ENCODE assay signal across 9 mouse cellular contexts in the genomic region with DNA sequence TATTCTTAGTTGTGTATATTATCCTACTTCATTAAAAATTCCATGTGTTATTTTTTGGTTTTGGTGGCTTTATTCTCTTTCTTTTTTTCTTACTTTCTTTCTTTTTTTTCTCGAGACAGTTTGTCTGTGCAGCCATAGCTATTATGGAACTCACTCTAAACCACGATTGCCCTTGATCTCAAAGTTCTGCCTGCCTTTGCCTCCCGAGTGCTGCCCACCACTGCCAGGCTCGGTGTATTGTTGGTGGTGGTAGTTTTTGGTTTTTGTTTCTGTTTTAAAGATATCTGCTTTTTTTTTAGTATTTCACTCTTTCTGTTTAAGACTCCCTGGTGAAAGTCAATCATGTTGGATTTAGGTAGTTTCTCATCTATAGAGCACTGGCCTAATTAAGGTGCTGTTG. TPM values are rescaled to one million over a fixed set of nuclear protein-coding genes. Genes with fewer than 3 reads are reported as not detected.
DNase-seq lines count a peak whose midpoint lies in the region; ATAC-seq and TF ChIP-seq lines count a peak whose summit lies in the region.
"Had no signal": no experiment of that assay in that cellular context is flagged by ENCODE, and none has a peak within 500 bp of the region (broad histone marks: within the 10 kb centered on the region; RNA-seq: fewer than 3 reads in every experiment).

No protein-coding gene starts in this region.

- peak overlapping the region; percentile 54 for H3K4me2 ChIP-seq in forebrain, embryonic 15.5 days (replicated peaks)
- peak overlapping the region; percentile 85 for H3K4me2 ChIP-seq in liver, embryonic 14.5 days (ENCODE audit: low read depth)

- DNase-seq in A20 (ENCODE audit: low read depth, low spot score): peak; percentile 16
- no peak for DNase-seq in liver, embryonic 14.5 days (ENCODE audit: low read depth in 3 of 3, low spot score in 3 of 3)
- no peak for DNase-seq in embryo, embryonic 9.5 days (ENCODE audit: extremely low spot score)
- DNase-seq in left cerebral cortex, postnatal 10 days (ENCODE audit: extremely low spot score in 1 of 2, low spot score in 2 of 2): no peak
- no peak for DNase-seq in layer of hippocampus, adult 8-10 months (ENCODE audit: low spot score in 2 of 2)
- DNase-seq: cerebellum, adult 11 months had no signal

- peaks cover 2% of the 10 kb centered on the region for H3K36me3 ChIP-seq in erythroblast, embryonic 14.5 days (ENCODE audit: control insufficient read depth)
- H3K36me3 ChIP-seq in forebrain, embryonic 15.5 days: no peaks in the 10 kb centered on the region
- no peaks in the 10 kb centered on the region for H3K36me3 ChIP-seq in liver, embryonic 14.5 days (replicated peaks; ENCODE audit: control insufficient read depth, insufficient read depth, low read depth)

- peaks cover 24% of the 10 kb centered on the region for H3K4me1 ChIP-seq in erythroblast, embryonic 14.5 days (ENCODE audit: control insufficient read depth)
- H3K4me1 ChIP-seq in forebrain, embryonic 15.5 days: peaks cover 18% of the 10 kb centered on the region
- H3K4me1 ChIP-seq in liver, embryonic 14.5 days (replicated peaks; ENCODE audit: control insufficient read depth in 2 of 2, insufficient read depth in 2 of 2, low read length in 1 of 2): peaks cover 8 to 9% of the 10 kb centered on the region in 2 experiments

- ATAC-seq in erythroblast, adult 5-6 weeks (replicated peaks; ENCODE audit: low FRiP score, poor library complexity, severe bottlenecking): no peak
- no peak for ATAC-seq in forebrain, embryonic 15.5 days (replicated peaks)
- no peak for ATAC-seq in liver, embryonic 14.5 days (ENCODE audit: insufficient read depth)

- H3K4me3 ChIP-seq in erythroblast, embryonic 14.5 days (replicated peaks): peak overlapping the region; percentile 74
- H3K4me3 ChIP-seq in forebrain, embryonic 15.5 days: peak overlapping the region; percentile 88
- peak overlapping the region in 1 of 2 experiments; percentile 96; a peak in 2 of 4 replicates for H3K4me3 ChIP-seq in liver, embryonic 14.5 days (ENCODE audit: insufficient read depth in 1 of 2, low read depth in 2 of 2, low read length in 2 of 2)

- peaks cover 12% of the 10 kb centered on the region for H3K27me3 ChIP-seq in erythroblast, embryonic 14.5 days (ENCODE audit: control insufficient read depth)
- H3K27me3 ChIP-seq in forebrain, embryonic 15.5 days: peaks cover 13% of the 10 kb centered on the region; the same call in 1 of the 2 replicates
- H3K27me3 ChIP-seq in liver, embryonic 14.5 days (ENCODE audit: control insufficient read depth, insufficient read depth, low read length): no peaks in the 10 kb centered on the region

- intact Hi-C loops in left cerebral cortex, postnatal 10 days (cut with DNase I): no loop called here

- 88% methylated on average over 4 of the region's 4 CpGs for WGBS in forebrain, embryonic 15.5 days
- whole genome bisulfite sequencing in liver, embryonic 14.5 days (ENCODE audit: insufficient replicate concordance): 43% methylated on average over 4 of the region's 4 CpGs

- no peak overlapping the region for H3K9ac ChIP-seq in forebrain, embryonic 15.5 days (replicated peaks)
- H3K9ac ChIP-seq in liver, embryonic 14.5 days (replicated peaks): no peak overlapping the region; the same call in 1 of the 2 replicates

- H3K9me3 ChIP-seq in erythroblast, embryonic 14.5 days (ENCODE audit: control insufficient read depth, low read length): no peaks in the 10 kb centered on the region
- H3K9me3 ChIP-seq in forebrain, embryonic 15.5 days: no peaks in the 10 kb centered on the region
- H3K9me3 ChIP-seq in liver, embryonic 14.5 days (ENCODE audit: control insufficient read depth, low read length): no peaks in the 10 kb centered on the region

- no peak overlapping the region for H3K27ac ChIP-seq in forebrain, embryonic 15.5 days (replicated peaks)
- no peak overlapping the region for H3K27ac ChIP-seq in liver, embryonic 14.5 days

- TF ChIP-seq CTCF in liver, embryonic 14.5 days (IDR thresholded peaks at IDR 0.05; ENCODE audit: low read depth): no peak

- no peak for TF ChIP-seq EP300 in liver, embryonic 14.5 days (IDR thresholded peaks at IDR 0.05; ENCODE audit: low read depth)

RNA-seq across cellular contexts. Expression of gene Usp8, which starts 1.2 kb away (rescaled TPM):
- 0.73 and 0.85 TPM in 2 replicates for polyA plus RNA-seq in erythroblast, embryonic 14.5 days (2012)
- 12.7 and 18.2 TPM in 2 replicates for total RNA-seq in erythroblast, adult 5-6 weeks (2015; ENCODE audit: low replicate concordance)
- total RNA-seq in erythroblast, adult 5-6 weeks (2017; ENCODE audit: low replicate concordance): 19.2 and 26.2 TPM in 2 replicates
- 28.2 and 28.6 TPM in 2 replicates for polyA plus RNA-seq in forebrain, embryonic 15.5 days (2015; fragmentation: Nextera tagmentation; extraction: Ambion mirVana)
- polyA plus RNA-seq in liver, embryonic 14.5 days (2012; rRNA removed): 8.3 and 12.1 TPM in 2 replicates
- polyA plus RNA-seq in liver, embryonic 14.5 days (2014; fragmentation: Nextera tagmentation; extraction: Ambion mirVana): 17.8 and 18.8 TPM in 2 replicates
- 10 to 100 TPM; 30.7 to 35.8 TPM for total RNA-seq in left cerebral cortex, postnatal 10 days (2021)
- total RNA-seq in layer of hippocampus, adult 8-10 months (2022): 10 to 100 TPM; 53.2 to 55.8 (median 54.1) TPM

RNA-seq across cellular contexts. Expression of gene Gabpb1, which starts 32.2 kb away (rescaled TPM):
- polyA plus RNA-seq in erythroblast, embryonic 14.5 days (2012): 0.64 and 0.83 TPM in 2 replicates
- 9.0 and 16.1 TPM in 2 replicates for total RNA-seq in erythroblast, adult 5-6 weeks (2015; ENCODE audit: low replicate concordance)
- 10.9 and 11.4 TPM in 2 replicates for total RNA-seq in erythroblast, adult 5-6 weeks (2017; ENCODE audit: low replicate concordance)
- polyA plus RNA-seq in forebrain, embryonic 15.5 days (2015; fragmentation: Nextera tagmentation; extraction: Ambion mirVana): 57.4 and 58.1 TPM in 2 replicates
- polyA plus RNA-seq in liver, embryonic 14.5 days (2012; rRNA removed): 8.1 and 9.4 TPM in 2 replicates
- polyA plus RNA-seq in liver, embryonic 14.5 days (2014; fragmentation: Nextera tagmentation; extraction: Ambion mirVana): 23.1 and 25.7 TPM in 2 replicates
- total RNA-seq in left cerebral cortex, postnatal 10 days (2021): 10 to 100 TPM; 21.2 to 22.5 TPM
- total RNA-seq in layer of hippocampus, adult 8-10 months (2022): 10 to 100 TPM; 16.1 to 23.4 (median 21.3) TPM
